8 mouse cellular contexts compared by ENCODE assay signal in genomic region chr17:90088314-90088650, GRCm38 (mm10).
DNase-seq lines count a peak whose midpoint lies in the region; ATAC-seq and TF ChIP-seq lines count a peak whose summit lies in the region.

No protein-coding gene starts in this region.

- POLR2A ChIA-PET in Patski (lab: Charles Lee) = no interaction called here

- no peaks in the 10 kb centered on the region for H3K9me3 ChIP-seq in hindbrain, embryonic 10.5 days

- under 1% methylated on average over 12 of the region's 12 CpGs for WGBS in hindbrain, embryonic 10.5 days

- peaks cover 27% of the 10 kb centered on the region; the same call in 1 of the 2 replicates for H3K4me1 ChIP-seq in hindbrain, embryonic 10.5 days (replicated peaks)

- peak; percentile 31 for ATAC-seq in Patski
- no peak for ATAC-seq in monocyte, adult 5-6 weeks (replicated peaks; ENCODE audit: insufficient number of reproducible peaks, low FRiP score, low TSS enrichment, poor library complexity, severe bottlenecking)

- CTCF ChIA-PET in Patski (lab: Charles Lee) = no interaction called here

- H3K36me3 ChIP-seq in hindbrain, embryonic 10.5 days = no peaks in the 10 kb centered on the region

- no peaks in the 10 kb centered on the region for H3K27me3 ChIP-seq in Patski
- H3K27me3 ChIP-seq in hindbrain, embryonic 10.5 days (ENCODE audit: insufficient read depth, poor library complexity, severe bottlenecking) = no peaks in the 10 kb centered on the region

- TF ChIP-seq CTCF in Patski (IDR thresholded peaks at IDR 0.05) = no peak

- in situ Hi-C loops in Patski (cut with MboI; ENCODE audit: low pct_unique_long_range_greater_than_20kb) = no loop called here

- peak overlapping the region; percentile 87 for H3K27ac ChIP-seq in hindbrain, embryonic 10.5 days

- peak overlapping the region; percentile 47 for H3K4me3 ChIP-seq in hindbrain, embryonic 10.5 days

- no peak for DNase-seq in Patski (ENCODE audit: low read depth, low spot score)
- peak; percentile 98 to 99 for DNase-seq in cerebellum, postnatal 10 days
- peak; percentile 85 to 86 for DNase-seq in frontal cortex, postnatal 10 days (ENCODE audit: low spot score in 2 of 2)
- peak; percentile 88 for DNase-seq in hindbrain, embryonic 10.5 days (ENCODE audit: low spot score)
- peak; percentile 90 to 94 for DNase-seq in left cerebral cortex, adult 18-20 months (ENCODE audit: low spot score in 2 of 2)
- peak; percentile 37 to 65 for DNase-seq in lung, postnatal 4 days
- peak; percentile 69 for DNase-seq in retina, postnatal 7 days (ENCODE audit: low read depth, low spot score)
